Mouse (Mus musculus) E14TG2a.4 (cell line): Measurements from ENCODE around the gene Foxp1.

ENCODE experiments used
- CTCF ChIP-seq: conservative IDR thresholded peaks from 2 replicates; pipeline ENCODE4 v1.5.1; 2014; ENCODE audit warnings: low read length
- POU5F1 ChIP-seq: IDR thresholded peaks from 2 replicates; pipeline ENCODE4 v1.6.1; 2014; ENCODE audit warnings: low read length, borderline replicate concordance

DNA sequence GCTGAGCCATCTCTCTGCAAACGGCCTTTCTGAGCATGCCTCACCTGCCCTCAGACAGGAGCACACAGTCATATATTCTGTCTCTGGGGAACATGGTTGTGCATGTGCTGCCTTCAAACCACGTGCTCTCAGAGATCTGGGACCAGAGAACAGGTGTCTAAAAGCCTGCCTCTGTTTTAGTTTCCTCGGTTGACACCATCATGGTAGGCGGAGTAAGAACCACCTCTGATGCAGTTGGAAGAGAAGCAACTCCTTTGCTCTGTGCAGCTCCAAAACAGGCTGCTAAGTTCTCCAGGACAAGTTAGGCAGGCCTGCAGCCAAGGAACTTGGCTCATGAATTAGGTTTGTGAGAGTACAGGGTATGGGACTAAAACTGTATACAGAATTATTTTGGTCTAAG is 356.4 kb downstream of the Foxp1 start:
- TF ChIP-seq CTCF = no peak
- no peak for TF ChIP-seq POU5F1
